Mouse (Mus musculus): ENCODE measurements at regions not wholly inside any gene's neighbourhood (a gene's known extent, or its start where the extent isn't known, plus 50 kb on each side); places are given as distances from the start of the nearest gene placed in this dataset.

GRCm38 (mm10) chr3:117498138-117498897 lies 76.3 kb upstream of the Plppr5 start:
- no peaks in the 10 kb centered on the region for H3K79me2 ChIP-seq (ENCODE audit: control insufficient read depth, insufficient read depth)
- TF ChIP-seq CEBPB (IDR thresholded peaks at IDR 0.05; ENCODE audit: insufficient read depth, poor library complexity, severe bottlenecking), result no peak
- TF ChIP-seq TCF3 (IDR thresholded peaks at IDR 0.05; ENCODE audit: insufficient read length, low read depth), result no peak
- no peak for TF ChIP-seq SRF (IDR thresholded peaks at IDR 0.05; ENCODE audit: control insufficient read depth, insufficient read length, low read depth)
- no peak for TF ChIP-seq POLR2AphosphoS2 (IDR thresholded peaks at IDR 0.05; ENCODE audit: insufficient read length, low read depth)
- TF ChIP-seq E2F4 (IDR thresholded peaks at IDR 0.05; ENCODE audit: insufficient read depth), result no peak
- TF ChIP-seq TCF12 (IDR thresholded peaks at IDR 0.05; ENCODE audit: insufficient read depth, poor library complexity, severe bottlenecking), result no peak
- TF ChIP-seq MYOG (IDR thresholded peaks at IDR 0.05; ENCODE audit: control insufficient read depth in 1 of 3, insufficient read depth in 1 of 3, insufficient read length in 2 of 3, low read depth in 2 of 3), result no peak
- TF ChIP-seq MAX (IDR thresholded peaks at IDR 0.05; ENCODE audit: low read depth), result no peak
- TF ChIP-seq POLR2A (IDR thresholded peaks at IDR 0.05; ENCODE audit: insufficient read length, low read depth), result no peak
- TF ChIP-seq USF1 (IDR thresholded peaks at IDR 0.05; ENCODE audit: low read depth), result no peak
- no peak for TF ChIP-seq MYOD1 (IDR thresholded peaks at IDR 0.05; ENCODE audit: control insufficient read depth in 1 of 3, insufficient read length in 2 of 3, low read depth in 2 of 3)
- no peak for TF ChIP-seq REST (IDR thresholded peaks at IDR 0.05; ENCODE audit: insufficient read depth, insufficient read length)

GRCm38 (mm10) chr3:117494118-117494517 lies 80.5 kb upstream of the Plppr5 start:
- no peaks in the 10 kb centered on the region for H3K36me3 ChIP-seq (ENCODE audit: control insufficient read depth, insufficient read depth)
- H3K4me3 ChIP-seq, result no peak overlapping the region
- no peaks in the 10 kb centered on the region for H3K27me3 ChIP-seq (ENCODE audit: control insufficient read depth, insufficient read depth, insufficient read length)
- no peak overlapping the region for H3K4me2 ChIP-seq (ENCODE audit: low read depth)
- no peaks in the 10 kb centered on the region for H3K79me2 ChIP-seq (ENCODE audit: control insufficient read depth, insufficient read depth)
- TF ChIP-seq SRF (IDR thresholded peaks at IDR 0.05; ENCODE audit: control insufficient read depth, insufficient read length, low read depth) (no peak), TCF12 (IDR thresholded peaks at IDR 0.05; ENCODE audit: insufficient read depth, poor library complexity, severe bottlenecking) (no peak), POLR2AphosphoS2 (IDR thresholded peaks at IDR 0.05; ENCODE audit: insufficient read length, low read depth) (no peak), CEBPB (IDR thresholded peaks at IDR 0.05; ENCODE audit: insufficient read depth, poor library complexity, severe bottlenecking) (no peak), POLR2A (IDR thresholded peaks at IDR 0.05; ENCODE audit: insufficient read length, low read depth) (no peak), MYOD1 (IDR thresholded peaks at IDR 0.05; ENCODE audit: control insufficient read depth in 1 of 3, insufficient read length in 2 of 3, low read depth in 2 of 3) (no peak)
- H3ac ChIP-seq (ENCODE audit: control insufficient read depth, insufficient read length), result no peak overlapping the region

More at GRCm38 (mm10) chr3:117498138-117498897, 76.3 kb upstream of the Plppr5 start:
- H3K4me3 ChIP-seq, result no peak overlapping the region
- no peak overlapping the region for H3K4me2 ChIP-seq (ENCODE audit: low read depth)
- H3K36me3 ChIP-seq (ENCODE audit: control insufficient read depth, insufficient read depth), result no peaks in the 10 kb centered on the region
- no peak overlapping the region for H3ac ChIP-seq (ENCODE audit: control insufficient read depth, insufficient read length)
- no peaks in the 10 kb centered on the region for H3K27me3 ChIP-seq (ENCODE audit: control insufficient read depth, insufficient read depth, insufficient read length)

- Histone ChIP-seq H3K36me3 (ENCODE audit: control insufficient read depth, insufficient read depth) (no peaks in the 10 kb centered on the region), H3K4me2 (ENCODE audit: low read depth) (no peak overlapping the region), H3K4me3 (no peak overlapping the region), H3ac (ENCODE audit: control insufficient read depth, insufficient read length) (no peak overlapping the region), H3K27me3 (ENCODE audit: control insufficient read depth, insufficient read depth, insufficient read length) (no peaks in the 10 kb centered on the region), H3K79me2 (ENCODE audit: control insufficient read depth, insufficient read depth) (no peaks in the 10 kb centered on the region)
- TF ChIP-seq TCF3 (IDR thresholded peaks at IDR 0.05; ENCODE audit: insufficient read length, low read depth) (no peak), MYOD1 (IDR thresholded peaks at IDR 0.05; ENCODE audit: control insufficient read depth in 1 of 3, insufficient read length in 2 of 3, low read depth in 2 of 3) (no peak), MYOG (IDR thresholded peaks at IDR 0.05; ENCODE audit: control insufficient read depth in 1 of 3, insufficient read depth in 1 of 3, insufficient read length in 2 of 3, low read depth in 2 of 3) (no peak), POLR2A (IDR thresholded peaks at IDR 0.05; ENCODE audit: insufficient read length, low read depth) (no peak), REST (IDR thresholded peaks at IDR 0.05; ENCODE audit: insufficient read depth, insufficient read length) (no peak), USF1 (IDR thresholded peaks at IDR 0.05; ENCODE audit: low read depth) (no peak), MAX (IDR thresholded peaks at IDR 0.05; ENCODE audit: low read depth) (no peak)
Observed at GRCm38 (mm10) chr3:117487281-117488027, 87.2 kb upstream of the Plppr5 start.

GRCm38 (mm10) chr3:117486351-117486750 lies 88.3 kb upstream of the Plppr5 start:
- no peaks in the 10 kb centered on the region for H3K36me3 ChIP-seq (ENCODE audit: control insufficient read depth, insufficient read depth)
- no peak overlapping the region for H3ac ChIP-seq (ENCODE audit: control insufficient read depth, insufficient read length)
- H3K27me3 ChIP-seq (ENCODE audit: control insufficient read depth, insufficient read depth, insufficient read length), result no peaks in the 10 kb centered on the region
- no peak overlapping the region for H3K4me2 ChIP-seq (ENCODE audit: low read depth)
- no peak for TF ChIP-seq CEBPB (IDR thresholded peaks at IDR 0.05; ENCODE audit: insufficient read depth, poor library complexity, severe bottlenecking)
- no peak for TF ChIP-seq POLR2AphosphoS2 (IDR thresholded peaks at IDR 0.05; ENCODE audit: insufficient read length, low read depth)
- no peak for TF ChIP-seq SRF (IDR thresholded peaks at IDR 0.05; ENCODE audit: control insufficient read depth, insufficient read length, low read depth)
- no peak for TF ChIP-seq MYOD1 (IDR thresholded peaks at IDR 0.05; ENCODE audit: control insufficient read depth in 1 of 3, insufficient read length in 2 of 3, low read depth in 2 of 3)
- no peak for TF ChIP-seq MAX (IDR thresholded peaks at IDR 0.05; ENCODE audit: low read depth)
- no peak for TF ChIP-seq TCF3 (IDR thresholded peaks at IDR 0.05; ENCODE audit: insufficient read length, low read depth)
- no peak for TF ChIP-seq TCF12 (IDR thresholded peaks at IDR 0.05; ENCODE audit: insufficient read depth, poor library complexity, severe bottlenecking)
- no peak for TF ChIP-seq REST (IDR thresholded peaks at IDR 0.05; ENCODE audit: insufficient read depth, insufficient read length)
- no peak for TF ChIP-seq E2F4 (IDR thresholded peaks at IDR 0.05; ENCODE audit: insufficient read depth)
- no peak for TF ChIP-seq MYOG (IDR thresholded peaks at IDR 0.05; ENCODE audit: control insufficient read depth in 1 of 3, insufficient read depth in 1 of 3, insufficient read length in 2 of 3, low read depth in 2 of 3)
- TF ChIP-seq POLR2A (IDR thresholded peaks at IDR 0.05; ENCODE audit: insufficient read length, low read depth), result no peak
- TF ChIP-seq USF1 (IDR thresholded peaks at IDR 0.05; ENCODE audit: low read depth), result no peak
- no peak overlapping the region for H3K4me3 ChIP-seq
- no peaks in the 10 kb centered on the region for H3K79me2 ChIP-seq (ENCODE audit: control insufficient read depth, insufficient read depth)

Measured in myocyte (in vitro differentiated cells).